Mouse (Mus musculus) stomach, embryonic 14.5 days (tissue): ENCODE measurements at regions not wholly inside any gene's neighbourhood (a gene's known extent, or its start where the extent isn't known, plus 50 kb on each side); places are given as distances from the start of the nearest gene placed in this dataset.

Source experiments
- ATAC-seq: fragments of 200-750 bp; cut with Nextera tagmentation; 2 replicates; pipeline ENCODE4 v1.8.0; 2017; ENCODE audit warnings: low read depth, moderate TSS enrichment; ENCODE audit not compliant: insufficient number of reproducible peaks, insufficient read depth, low FRiP score
- H3K27ac ChIP-seq: fragments of 300-500 bp; sonication (generic); 2 replicates; pipeline ENCODE4 v1.5.1; 2014; ENCODE audit warnings: mild to moderate bottlenecking, low read length, moderate library complexity, mixed read lengths
- H3K27me3 ChIP-seq: fragments of 300-500 bp; sonication (generic); 2 replicates; pipeline ENCODE4 v1.6.1; 2014; ENCODE audit warnings: low read length, control low read depth, mixed read lengths; ENCODE audit not compliant: control insufficient read depth, insufficient read depth
- H3K36me3 ChIP-seq: fragments of 300-500 bp; sonication (generic); 2 replicates; pipeline ENCODE4 v1.6.1; 2014; ENCODE audit warnings: mild to moderate bottlenecking, control low read depth, low read length, moderate library complexity, mixed read lengths; ENCODE audit not compliant: control insufficient read depth, insufficient read depth
- H3K4me1 ChIP-seq: fragments of 300-500 bp; sonication (generic); 2 replicates; pipeline ENCODE4 v1.6.1; 2014; ENCODE audit warnings: low read length, control low read depth, mixed read lengths; ENCODE audit not compliant: control insufficient read depth, insufficient read depth
- H3K4me2 ChIP-seq: fragments of 300-500 bp; sonication (generic); replicated peaks from 2 replicates; pipeline ENCODE4 v1.6.1; 2014; ENCODE audit warnings: low read depth, low read length, control low read depth
- H3K4me3 ChIP-seq: fragments of 300-500 bp; sonication (generic); 2 replicates; pipeline ENCODE4 v1.5.1; 2014; ENCODE audit warnings: low read depth, low read length, control low read depth
- H3K9ac ChIP-seq: fragments of 300-500 bp; sonication (generic); replicated peaks from 2 replicates; pipeline ENCODE4 v1.6.1; 2014; ENCODE audit warnings: low read depth, mild to moderate bottlenecking, control low read depth, low read length, moderate library complexity, mixed read lengths
- H3K9me3 ChIP-seq: fragments of 300-500 bp; sonication (generic); 2 replicates; pipeline ENCODE4 v1.6.1; 2016; ENCODE audit warnings: low read depth, low read length, control low read depth; ENCODE audit not compliant: control insufficient read depth
- WGBS: fragments of 180-500 bp; shearing (Covaris S2); extraction: QIAGEN DNeasy Blood & Tissue Kit; methylation state at CpG from one replicate; pipeline ENCODE4 v1.1.7; 2014; 5-methylcytosine and 5-hydroxymethylcytosine counted together

DNA sequence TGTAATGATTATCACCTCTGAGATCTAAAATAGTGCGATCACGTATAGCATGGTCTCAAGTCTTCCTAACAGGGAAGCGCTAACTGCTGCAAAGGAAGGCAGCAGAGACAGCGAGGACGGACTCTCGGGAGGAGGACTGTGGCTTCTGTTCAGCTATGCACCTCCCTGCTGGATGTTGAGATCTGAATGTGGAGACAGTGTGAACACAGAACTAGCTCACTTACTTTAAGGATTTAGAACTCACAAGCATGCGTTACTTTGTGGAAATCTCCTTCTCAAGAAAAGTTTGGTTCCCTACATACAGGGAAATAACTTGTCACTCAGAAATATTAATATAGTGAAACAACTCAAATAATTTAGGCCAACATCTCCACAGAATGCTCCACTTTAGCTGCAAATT, 109.8 kb downstream of the Nhlrc3 start:
- H3K4me3 ChIP-seq: no peak overlapping the region
- no peak overlapping the region for H3K27ac ChIP-seq
- no peak overlapping the region for H3K4me2 ChIP-seq
- 0 out of 2 replicates have a peak, but pooled peaks cover 6% of the 10 kb centered on the region for H3K9me3 ChIP-seq
- no peaks in the 10 kb centered on the region for H3K36me3 ChIP-seq
- no peak overlapping the region for H3K9ac ChIP-seq
- H3K4me1 ChIP-seq: no peaks in the 10 kb centered on the region
- 80% methylated on average over 7 of the region's 7 CpGs for WGBS
- no peak for ATAC-seq
- H3K27me3 ChIP-seq: no peaks in the 10 kb centered on the region

DNA sequence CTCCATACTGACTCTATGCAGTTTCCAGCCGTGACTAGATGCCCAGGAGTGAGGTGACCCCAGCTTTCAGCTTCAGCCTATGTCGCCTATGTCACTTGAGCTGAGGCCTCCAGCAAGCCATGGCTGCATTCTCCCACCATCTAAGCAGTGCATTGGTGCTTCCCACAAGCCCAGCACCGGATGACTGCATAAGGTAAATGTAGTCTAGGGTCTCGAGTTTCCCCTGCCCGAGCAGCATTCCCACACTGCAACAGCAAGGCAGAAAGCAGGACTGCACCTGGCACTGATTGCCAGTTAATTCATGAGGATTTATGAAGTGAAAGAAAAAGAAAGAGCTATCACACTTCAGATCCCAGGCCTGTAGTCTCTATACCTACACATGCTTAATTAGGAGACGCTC, 119.5 kb downstream of the Nhlrc3 start:
- Histone ChIP-seq H3K9me3 (no peaks in the 10 kb centered on the region), H3K4me3 (no peak overlapping the region), H3K27ac (no peak overlapping the region), H3K36me3 (no peaks in the 10 kb centered on the region), H3K27me3 (no peaks in the 10 kb centered on the region), H3K9ac (no peak overlapping the region), H3K4me1 (no peaks in the 10 kb centered on the region), H3K4me2 (no peak overlapping the region)
- 68% methylated on average over 6 of the region's 6 CpGs for WGBS
- ATAC-seq: no peak

DNA sequence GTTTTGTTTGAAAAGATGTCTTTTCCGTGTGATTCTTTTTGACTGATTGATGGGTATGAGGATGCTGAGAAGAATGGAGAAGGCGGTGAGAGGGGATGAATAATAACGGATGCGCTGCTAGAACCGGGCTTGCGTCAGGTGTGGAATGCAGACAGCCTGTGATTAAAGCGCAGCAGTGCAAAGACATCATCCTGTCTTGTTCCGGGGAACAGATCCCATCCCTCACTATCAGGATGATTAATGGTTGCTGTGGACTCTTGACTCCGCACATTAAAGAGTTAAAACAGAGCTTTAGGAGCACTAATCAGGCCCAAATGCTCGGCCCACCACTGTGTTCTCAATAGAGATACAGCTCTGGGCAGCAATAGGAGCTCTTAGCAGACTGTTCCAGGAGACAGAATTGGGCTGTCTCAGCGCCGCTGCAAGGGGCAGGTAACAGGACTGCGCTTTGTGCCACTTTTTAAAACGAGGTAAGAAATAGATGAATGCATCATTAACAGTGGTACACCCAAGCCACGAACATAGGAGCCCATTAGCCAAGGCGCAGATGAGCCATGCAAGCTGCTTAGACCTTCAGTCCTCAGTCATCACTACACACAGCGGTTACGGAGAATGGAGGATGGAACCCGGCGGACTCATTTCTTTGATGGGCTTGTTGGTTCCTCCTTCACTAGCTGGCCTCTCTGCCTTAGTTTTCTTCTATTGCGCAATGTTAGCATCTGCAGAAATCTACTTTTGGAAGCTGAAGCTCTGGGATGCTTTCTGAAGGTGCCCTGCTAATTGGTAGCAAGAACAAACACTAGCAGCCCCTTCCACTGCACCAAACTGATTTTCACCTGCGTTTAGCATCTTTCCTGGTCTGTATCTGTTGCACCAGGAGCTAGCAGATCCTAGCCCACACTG, 121.6 kb downstream of the Nhlrc3 start:
- Histone ChIP-seq H3K27ac (no peak overlapping the region), H3K27me3 (no peaks in the 10 kb centered on the region), H3K9ac (no peak overlapping the region), H3K36me3 (no peaks in the 10 kb centered on the region), H3K4me1 (no peaks in the 10 kb centered on the region), H3K9me3 (no peaks in the 10 kb centered on the region), H3K4me3 (no peak overlapping the region), H3K4me2 (no peak overlapping the region)
- no peak for ATAC-seq
- WGBS: 53% methylated on average over 22 of the region's 22 CpGs

DNA sequence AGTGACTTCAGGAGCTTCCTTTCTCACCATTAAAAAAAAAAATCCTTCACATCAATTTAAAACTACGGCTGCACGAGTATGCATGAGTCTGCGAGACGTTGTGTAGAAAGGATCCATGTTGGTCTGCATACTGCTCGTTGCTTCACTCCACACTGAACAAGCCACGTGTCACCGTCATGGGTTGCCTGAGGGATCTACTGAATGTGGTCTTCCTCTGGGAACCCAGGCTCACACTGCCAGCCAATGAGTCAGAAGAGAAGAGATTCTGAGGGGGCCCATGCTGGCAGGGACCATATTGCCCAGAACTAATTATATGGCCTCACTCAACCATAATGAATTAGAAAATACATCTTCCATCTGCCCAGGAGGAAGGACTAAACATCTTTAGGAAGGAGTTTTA, 124.6 kb downstream of the Nhlrc3 start:
- Histone ChIP-seq H3K4me1 (0 out of 2 replicates have a peak, but pooled peaks cover 3% of the 10 kb centered on the region), H3K9me3 (no peaks in the 10 kb centered on the region), H3K9ac (no peak overlapping the region), H3K27ac (no peak overlapping the region), H3K4me2 (no peak overlapping the region), H3K36me3 (no peaks in the 10 kb centered on the region), H3K4me3 (no peak overlapping the region), H3K27me3 (no peaks in the 10 kb centered on the region)
- WGBS: 90% methylated on average over 7 of the region's 7 CpGs
- no peak for ATAC-seq

DNA sequence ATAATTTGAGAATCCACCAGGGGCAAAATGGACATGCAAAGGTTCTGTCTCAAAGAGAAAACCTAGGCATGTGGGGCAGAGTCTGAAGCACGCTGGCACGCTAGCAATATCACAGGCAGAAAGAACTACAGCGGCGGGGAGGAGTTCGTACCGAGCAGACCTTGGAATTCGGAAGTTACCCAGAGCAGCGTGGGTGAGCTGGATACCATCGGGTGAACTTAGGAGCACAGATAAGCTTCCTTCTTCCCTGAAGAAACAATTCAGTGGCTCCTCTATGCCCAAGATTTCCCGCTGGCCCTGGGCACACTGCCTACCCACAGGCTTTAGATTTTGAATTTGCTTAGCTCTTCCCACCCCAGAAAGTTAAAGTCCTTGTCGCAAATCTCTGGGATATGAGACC, 129.1 kb downstream of the Nhlrc3 start:
- Histone ChIP-seq H3K36me3 (no peaks in the 10 kb centered on the region), H3K4me1 (0 out of 2 replicates have a peak, but pooled peaks cover 3% of the 10 kb centered on the region), H3K9me3 (no peaks in the 10 kb centered on the region), H3K27ac (no peak overlapping the region), H3K4me2 (peak overlapping the region; percentile 26; the same call in 1 of the 2 replicates), H3K9ac (no peak overlapping the region), H3K4me3 (no peak overlapping the region), H3K27me3 (no peaks in the 10 kb centered on the region)
- no peak for ATAC-seq
- WGBS: 29% methylated on average over 11 of the region's 11 CpGs

DNA sequence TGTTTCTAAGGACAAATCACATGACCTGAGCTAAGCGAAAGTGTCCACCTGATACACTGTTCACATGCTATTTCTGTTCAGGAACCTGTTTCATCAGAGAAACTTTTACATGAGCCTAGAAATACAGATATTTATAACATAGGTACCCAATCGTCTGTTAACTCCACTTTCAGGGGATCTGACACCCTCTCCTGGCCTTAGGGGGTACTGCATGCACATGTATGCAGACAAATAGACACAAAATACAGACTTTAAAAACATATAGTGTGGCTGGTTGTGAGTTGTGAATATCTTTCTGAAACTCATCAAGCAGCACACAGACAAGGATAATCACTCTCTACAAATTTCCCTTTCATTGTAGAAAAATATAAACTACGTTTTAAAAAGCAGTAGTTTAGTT, 133.6 kb downstream of the Nhlrc3 start:
- H3K27me3 ChIP-seq: no peaks in the 10 kb centered on the region
- no peaks in the 10 kb centered on the region for H3K9me3 ChIP-seq
- no peak overlapping the region for H3K27ac ChIP-seq
- no peak overlapping the region for H3K4me3 ChIP-seq
- no peaks in the 10 kb centered on the region for H3K36me3 ChIP-seq
- 60% methylated on average over 3 of the region's 3 CpGs for WGBS
- ATAC-seq: no peak
- H3K4me2 ChIP-seq: no peak overlapping the region
- no peak overlapping the region for H3K9ac ChIP-seq
- H3K4me1 ChIP-seq: 0 out of 2 replicates have a peak, but pooled peaks cover 1% of the 10 kb centered on the region

DNA sequence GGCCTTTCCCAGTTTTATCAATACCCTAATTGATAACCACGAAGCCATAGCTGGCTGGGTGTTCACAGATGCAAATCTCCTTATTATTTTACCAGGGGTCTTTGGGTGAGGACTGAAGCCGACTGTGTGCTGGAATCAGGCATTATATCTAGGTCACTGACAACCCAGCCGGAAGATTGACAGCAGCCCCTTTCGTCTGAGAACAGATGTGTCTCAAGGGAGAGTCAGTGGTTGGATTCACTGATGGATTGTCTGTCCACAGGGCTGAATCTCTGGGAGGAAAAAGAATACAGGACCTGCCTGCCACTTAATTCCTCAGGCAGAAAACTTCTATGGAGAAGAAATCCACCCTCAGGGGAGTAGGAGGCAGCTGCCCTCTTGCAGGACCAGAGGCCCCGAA, 135.7 kb downstream of the Nhlrc3 start:
- no peak for ATAC-seq
- 61% methylated on average over 5 of the region's 5 CpGs for WGBS
- Histone ChIP-seq H3K36me3 (no peaks in the 10 kb centered on the region), H3K9ac (no peak overlapping the region), H3K4me3 (no peak overlapping the region), H3K4me1 (no peaks in the 10 kb centered on the region), H3K27ac (no peak overlapping the region), H3K27me3 (no peaks in the 10 kb centered on the region), H3K9me3 (no peaks in the 10 kb centered on the region), H3K4me2 (no peak overlapping the region)

DNA sequence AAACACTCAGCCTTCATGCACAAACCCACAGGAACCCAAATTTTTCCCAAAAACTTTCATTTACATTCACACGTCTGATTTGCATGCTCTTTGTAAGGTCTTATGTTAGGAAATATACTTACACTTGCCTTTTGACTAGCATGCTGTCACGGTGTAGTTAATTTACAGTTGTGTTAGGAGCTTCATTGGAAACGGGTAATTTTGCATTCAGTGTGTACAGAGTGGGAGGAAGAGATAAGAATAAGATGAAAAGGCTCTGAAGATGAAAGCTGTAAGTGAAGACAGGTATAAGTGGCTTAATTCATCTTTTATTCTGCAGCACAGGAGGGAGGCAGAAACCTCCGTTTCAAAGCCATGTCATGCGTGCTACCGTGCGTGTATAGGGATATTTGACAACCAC, 136.2 kb downstream of the Nhlrc3 start:
- Histone ChIP-seq H3K9ac (no peak overlapping the region), H3K27ac (no peak overlapping the region), H3K4me2 (no peak overlapping the region), H3K4me3 (no peak overlapping the region), H3K9me3 (no peaks in the 10 kb centered on the region), H3K4me1 (no peaks in the 10 kb centered on the region), H3K27me3 (no peaks in the 10 kb centered on the region), H3K36me3 (no peaks in the 10 kb centered on the region)
- no peak for ATAC-seq
- WGBS: 60% methylated on average over 7 of the region's 7 CpGs

DNA sequence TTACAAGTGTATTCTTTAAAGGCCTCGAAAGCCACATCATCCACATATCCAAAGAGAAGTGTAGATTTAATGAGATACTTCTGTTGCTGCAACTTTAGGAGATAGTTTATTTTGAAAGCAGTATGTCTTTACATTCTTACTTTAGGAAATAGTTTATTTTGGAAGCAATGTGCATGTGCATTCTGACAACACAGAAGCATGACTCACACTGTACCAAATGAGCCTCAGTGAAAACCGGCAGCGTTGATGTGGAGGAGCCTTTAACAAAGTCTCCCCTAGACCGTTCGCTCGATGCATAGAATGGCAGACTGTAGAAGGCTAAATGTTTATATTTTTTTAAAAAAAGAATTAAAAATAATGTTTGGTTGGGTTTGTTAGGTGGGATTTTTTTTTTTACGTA, 138.1 kb downstream of the Nhlrc3 start:
- ATAC-seq: no peak
- 95% methylated on average over 7 of the region's 7 CpGs for WGBS
- H3K9ac ChIP-seq: no peak overlapping the region
- H3K27me3 ChIP-seq: no peaks in the 10 kb centered on the region
- no peaks in the 10 kb centered on the region for H3K36me3 ChIP-seq
- no peak overlapping the region for H3K27ac ChIP-seq
- H3K9me3 ChIP-seq: no peaks in the 10 kb centered on the region
- no peak overlapping the region for H3K4me3 ChIP-seq
- H3K4me1 ChIP-seq: no peaks in the 10 kb centered on the region
- H3K4me2 ChIP-seq: no peak overlapping the region
